Mouse (Mus musculus): ENCODE data around the gene Gm42791.

DNA sequence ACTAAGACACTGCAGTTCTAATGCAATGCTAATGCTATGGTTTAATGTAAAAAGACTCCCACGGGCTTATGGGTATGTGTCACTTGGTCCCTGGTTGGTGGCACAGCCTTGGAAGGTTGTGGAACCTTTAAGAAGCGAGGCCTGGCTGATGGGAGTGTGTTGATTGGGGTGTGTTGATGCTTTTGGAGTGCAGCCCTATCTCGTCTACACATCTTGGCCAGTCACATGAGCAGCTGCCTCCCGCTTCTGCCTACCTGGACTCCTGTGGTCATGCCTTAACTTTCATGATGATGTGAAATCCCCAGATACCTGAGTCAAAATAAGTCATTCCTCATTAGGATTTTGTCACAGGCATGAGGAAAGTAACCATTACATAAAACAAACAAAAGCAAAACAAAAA is 88.6 kb downstream of the Gm42791 start:
- TF ChIP-seq CTCF (conservative IDR thresholded peaks at IDR 0.05; ENCODE audit: low read length) (no peak), POU5F1 (IDR thresholded peaks at IDR 0.05; ENCODE audit: borderline replicate concordance, low read length) (no peak)

Data from E14TG2a.4 (cell line).